Mouse (Mus musculus) lung, postnatal 36 days (tissue): Measurements from ENCODE around the gene Pde4d.

Experiments used
- DNase-seq: peaks from one replicate; pipeline ENCODE4 v3.0.0; 2022; ENCODE audit warnings: mixed read lengths

Pde4d gene

GRCm38 (mm10) chr13:108449116-108450097 lies at the start of gene Pde4d:
Gene Pde4d (plus strand): TSS chr13:108449948.
- DNase-seq, result peak; percentile 15

DNA sequence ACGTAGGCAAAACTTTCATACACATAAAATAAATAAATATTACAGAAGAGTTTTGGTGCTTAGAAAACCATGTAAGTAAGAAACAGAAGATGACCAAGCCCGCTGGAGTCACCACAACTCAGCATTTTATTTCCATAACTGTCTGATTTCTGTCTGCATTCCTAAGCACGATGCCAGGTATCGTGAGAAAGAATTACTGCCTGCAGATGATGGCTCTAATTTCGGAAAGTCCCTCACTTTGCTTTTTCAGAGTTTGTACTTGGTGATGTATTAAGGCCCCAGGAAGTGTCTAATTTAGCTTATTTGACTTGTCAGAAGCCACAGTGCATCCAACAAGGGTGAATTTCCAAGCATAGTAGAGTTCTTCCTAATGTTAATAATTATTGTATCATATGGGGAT lies 46.6 kb upstream of the Pde4d start:
- no peak for DNase-seq

DNA sequence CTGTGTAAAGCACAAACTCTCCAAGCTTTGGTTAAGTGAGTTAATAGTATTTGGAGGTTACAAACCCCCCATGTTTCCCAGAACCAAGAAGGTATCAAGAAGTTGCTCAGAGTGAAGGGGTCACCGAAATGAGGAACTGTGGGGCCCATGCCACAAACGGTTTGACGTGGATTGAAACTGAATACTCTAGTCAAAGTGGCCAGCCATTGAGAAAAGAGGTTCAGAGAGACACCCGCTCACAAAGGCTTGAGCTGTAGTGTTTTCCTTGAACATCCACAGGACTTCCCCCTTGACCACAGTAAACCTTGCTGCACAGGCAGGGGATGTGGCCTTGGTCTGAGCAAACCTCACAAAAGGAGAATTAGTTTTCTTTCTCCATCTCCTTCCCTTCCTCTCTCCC lies 45.4 kb upstream of the Pde4d start:
- DNase-seq, result no peak

DNA sequence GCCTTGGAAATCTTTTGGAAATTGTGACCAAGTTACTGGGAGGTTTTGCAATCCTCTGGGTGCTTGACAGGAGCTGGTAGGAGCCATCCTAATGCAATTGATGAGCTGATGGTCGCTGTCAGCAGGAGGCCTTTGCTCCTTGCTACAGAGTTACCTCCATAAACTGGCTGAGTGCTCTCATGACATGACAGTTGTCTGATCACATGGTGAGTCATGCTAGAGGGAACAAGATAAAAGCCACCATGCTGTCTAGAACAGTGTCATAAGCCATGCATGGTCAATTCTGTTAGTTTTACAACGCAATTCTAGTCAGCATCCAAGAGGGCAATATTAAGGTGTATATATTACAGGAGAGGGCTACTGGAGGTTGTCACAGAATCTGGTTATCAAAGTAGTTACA lies 34.3 kb upstream of the Pde4d start:
- no peak for DNase-seq

DNA sequence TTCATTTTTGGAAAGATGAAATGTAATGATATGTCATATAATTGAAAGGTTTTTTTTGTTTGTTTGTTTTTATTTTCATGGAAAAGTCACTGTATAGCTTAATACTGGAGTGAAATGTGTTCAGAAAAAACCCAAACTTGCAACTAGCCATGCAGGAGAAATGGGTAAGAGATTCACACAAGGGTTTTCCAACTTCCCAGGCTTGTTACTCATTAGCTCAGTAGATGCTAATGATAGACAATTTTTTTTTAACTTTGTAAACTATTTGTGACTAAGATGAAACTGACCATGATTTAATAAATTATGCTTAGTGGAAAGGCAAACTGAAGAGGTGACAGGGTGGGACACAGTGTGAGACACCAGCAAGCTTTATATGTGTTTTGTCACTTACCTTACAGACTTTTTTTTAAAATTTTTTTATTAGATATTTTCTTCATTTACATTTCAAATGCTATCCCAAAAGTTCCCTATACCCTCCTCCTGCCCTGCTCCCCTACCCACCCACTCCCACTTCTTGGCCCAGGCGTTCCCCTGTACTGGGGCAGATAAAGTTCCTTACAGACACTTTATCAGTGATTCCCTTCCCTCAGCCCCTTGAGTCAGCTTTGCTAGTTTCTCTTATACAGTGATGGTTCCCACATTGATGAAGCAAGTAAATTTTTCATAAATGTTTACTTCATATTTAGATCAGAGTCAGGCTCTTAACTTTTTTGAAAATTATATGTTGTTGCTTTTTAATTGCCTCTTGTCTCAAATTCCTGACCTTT lies 30.8 kb upstream of the Pde4d start:
- no peak for DNase-seq

GRCm38 (mm10) chr13:108426322-108426721 lies 23.4 kb upstream of the Pde4d start:
- DNase-seq, result no peak

GRCm38 (mm10) chr13:108428809-108429208 lies 20.9 kb upstream of the Pde4d start:
- no peak for DNase-seq

DNA sequence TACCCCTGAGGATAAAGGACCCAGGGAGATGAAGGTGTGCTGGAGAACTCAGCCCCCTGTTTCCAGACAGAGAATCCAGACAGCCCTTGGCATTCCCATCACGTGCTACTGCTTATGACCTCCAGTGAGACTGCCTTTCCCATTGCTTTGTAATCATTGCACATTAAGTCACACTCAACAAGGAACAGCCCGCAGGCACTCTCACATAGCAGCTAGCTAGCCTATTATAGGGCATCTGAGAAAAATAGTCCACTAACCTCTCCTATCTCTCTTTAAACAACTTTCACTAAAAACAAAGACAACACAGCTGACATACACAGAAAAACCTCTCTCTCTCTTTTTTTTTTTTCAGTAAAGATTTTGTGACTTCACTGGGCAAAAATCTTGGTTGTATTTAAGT lies 20.1 kb upstream of the Pde4d start:
- DNase-seq, result no peak

DNA sequence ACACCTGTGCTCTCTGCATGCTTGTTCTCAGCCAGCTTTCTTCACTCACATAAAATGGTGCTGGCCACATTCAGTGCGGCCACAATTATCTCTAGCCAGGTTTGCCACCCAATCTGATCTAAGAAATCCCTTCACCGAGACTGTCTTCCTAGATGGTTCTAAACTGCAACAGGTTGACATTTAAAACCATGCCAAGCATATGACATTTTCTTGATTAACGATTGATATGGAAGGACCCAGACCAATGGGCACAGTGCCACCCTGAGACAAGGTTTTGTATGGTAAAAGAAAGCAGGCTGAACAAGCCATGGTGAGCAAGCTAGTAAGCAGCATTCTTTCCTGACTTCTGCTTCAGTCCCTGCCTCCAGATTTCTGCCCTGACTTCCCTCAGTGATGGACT lies 18.0 kb upstream of the Pde4d start:
- DNase-seq, result no peak

DNA sequence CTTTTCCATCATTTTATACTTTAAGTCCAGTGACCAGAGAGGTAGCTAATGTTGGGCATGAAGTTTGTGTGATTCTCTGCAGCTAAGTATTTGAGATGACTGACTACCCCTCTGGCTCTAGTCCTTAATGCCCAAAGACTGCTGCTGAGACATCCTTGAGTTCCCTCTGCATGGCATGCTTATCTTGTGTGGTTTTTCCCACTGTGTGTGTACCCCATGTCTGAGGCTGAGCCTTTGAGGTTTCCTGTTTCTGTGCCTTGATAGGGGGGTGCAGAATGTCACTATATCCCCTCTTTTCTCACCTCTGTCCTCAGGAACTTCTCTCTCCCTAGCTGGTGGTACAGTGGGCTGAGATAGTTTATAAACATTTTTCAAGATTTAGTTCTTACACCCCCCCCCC lies 14.1 kb upstream of the Pde4d start:
- DNase-seq, result no peak

DNA sequence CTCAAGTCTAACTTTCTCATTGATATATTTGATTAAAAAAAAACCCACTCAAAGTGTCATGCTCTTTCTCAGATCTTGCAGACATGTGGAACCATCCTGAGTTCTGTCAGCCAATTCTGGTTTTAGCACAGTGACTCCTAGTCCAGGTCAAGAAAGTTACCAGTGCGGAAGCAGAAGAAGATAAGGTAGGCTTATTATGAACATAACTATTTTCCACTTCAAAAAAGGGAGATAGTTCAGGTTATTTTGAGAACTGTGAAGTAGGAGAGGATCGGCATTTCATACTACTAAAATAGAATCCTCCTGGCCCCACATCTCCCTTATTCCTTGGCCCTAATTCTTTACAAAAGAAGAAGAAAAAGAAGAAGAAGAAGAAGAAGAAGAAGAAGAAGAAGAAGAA lies 12.3 kb upstream of the Pde4d start:
- DNase-seq, result no peak

- DNase-seq, result no peak
Measured at GRCm38 (mm10) chr13:108439012-108439411, 10.7 kb upstream of the Pde4d start.

DNA sequence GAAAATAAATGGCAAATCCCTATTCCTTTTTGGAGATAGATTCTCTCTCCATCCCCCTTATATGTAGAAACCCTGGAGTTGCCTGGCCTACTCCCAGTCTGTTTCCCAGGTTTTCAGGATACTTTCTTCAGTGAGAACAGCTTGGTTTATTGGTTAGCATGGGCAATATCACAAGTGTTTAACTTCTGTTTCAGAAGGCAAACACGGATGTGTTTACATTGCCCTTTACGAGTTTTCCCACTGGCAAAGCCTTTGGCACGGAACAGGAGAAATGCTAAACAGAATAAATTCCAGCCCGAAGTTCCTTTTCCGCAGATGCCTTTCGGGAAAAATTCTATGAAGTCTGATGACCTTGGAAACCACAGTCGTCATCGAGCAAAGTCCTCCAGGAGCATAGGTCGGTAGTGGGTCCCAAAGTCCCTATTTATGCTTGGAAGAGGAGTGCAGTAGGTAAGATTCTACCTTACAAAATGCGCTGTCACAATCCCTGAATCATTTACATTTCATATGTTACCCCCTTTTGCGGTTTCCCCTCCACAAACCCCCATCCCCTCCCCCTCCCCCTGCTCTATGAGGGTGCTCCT lies 1.3 kb upstream of the Pde4d start:
- peak; percentile 22 for DNase-seq

DNA sequence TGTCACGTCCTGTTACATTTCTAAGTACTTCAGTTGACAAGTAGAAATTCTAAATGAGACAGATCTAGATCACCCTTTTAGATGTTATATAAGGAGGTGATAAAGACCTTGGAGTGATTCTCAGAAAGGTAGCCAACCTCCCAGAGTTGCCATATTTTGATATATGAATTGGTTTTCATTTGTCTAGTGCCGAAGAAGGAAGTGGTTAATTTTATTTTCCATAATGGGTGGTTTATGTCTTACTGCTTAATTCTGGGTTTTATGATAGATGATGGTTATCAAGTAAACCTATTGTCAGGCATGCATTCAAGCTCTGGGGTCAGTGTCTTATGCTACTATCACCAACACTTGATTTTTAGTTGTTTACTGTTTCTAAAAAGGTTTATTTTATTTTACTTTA lies 1.4 kb downstream of the Pde4d start:
- DNase-seq, result no peak

DNA sequence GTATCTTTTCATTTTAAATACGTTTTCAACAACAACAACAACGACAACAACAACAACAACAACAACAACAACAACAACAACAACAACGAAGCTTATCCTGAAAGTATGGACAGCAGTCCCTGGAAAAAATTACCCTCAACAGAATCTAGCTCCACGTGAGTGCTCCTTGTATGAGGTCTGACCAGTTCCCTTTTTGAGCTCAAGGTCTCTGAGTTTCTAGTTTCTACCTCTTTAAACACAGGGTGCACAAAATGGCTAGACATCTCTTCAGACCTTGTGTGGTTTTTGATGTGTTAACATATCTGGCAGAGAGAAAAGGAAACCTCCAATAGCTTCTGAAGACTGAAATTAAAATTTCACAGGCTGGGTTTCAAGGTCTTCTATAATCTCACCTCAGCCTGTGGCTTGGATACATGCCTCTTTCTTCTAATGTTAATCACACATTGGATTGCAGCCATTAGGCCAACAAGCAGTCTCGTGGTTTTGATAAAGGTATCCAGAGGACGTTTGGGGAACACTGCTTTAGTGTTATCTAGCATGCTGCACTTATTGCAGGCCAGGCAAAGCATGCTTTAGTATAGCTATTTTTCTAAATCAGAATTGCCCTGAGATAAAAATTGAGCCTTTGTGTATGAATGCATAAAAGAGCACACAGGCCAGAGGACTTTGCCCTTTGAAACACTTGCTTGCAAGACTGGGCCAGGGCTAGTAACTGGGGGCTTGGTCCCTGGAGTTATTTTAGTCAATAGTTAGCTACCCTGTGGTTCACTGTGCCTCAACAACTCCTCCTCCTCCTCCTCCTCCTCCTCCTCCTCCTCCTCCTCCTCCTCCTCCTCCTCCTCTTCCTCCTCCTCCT lies 3.5 kb downstream of the Pde4d start:
- DNase-seq, result peak; percentile 20

GRCm38 (mm10) chr13:108462518-108462917 lies 12.8 kb downstream of the Pde4d start:
- no peak for DNase-seq

DNA sequence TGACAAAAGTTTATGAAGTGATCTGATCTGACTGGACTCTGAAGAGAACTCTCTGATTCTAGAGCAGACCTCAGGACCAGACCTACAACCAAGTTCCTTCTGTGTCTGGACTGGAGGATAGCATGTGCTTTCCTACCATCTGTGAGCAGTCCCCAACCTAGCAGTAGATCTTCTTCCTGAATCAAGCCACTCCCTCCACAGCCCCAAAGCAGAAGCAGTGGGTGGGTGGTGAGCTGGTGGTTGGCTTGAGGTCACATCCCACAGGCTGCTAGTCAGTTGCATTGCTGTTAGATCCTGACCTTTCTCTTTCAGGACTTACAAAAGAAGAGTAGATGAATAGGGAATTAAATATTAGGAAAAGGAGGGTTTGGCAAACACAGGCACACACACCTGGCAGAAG lies 16.0 kb downstream of the Pde4d start:
- peak; percentile 14 for DNase-seq

DNA sequence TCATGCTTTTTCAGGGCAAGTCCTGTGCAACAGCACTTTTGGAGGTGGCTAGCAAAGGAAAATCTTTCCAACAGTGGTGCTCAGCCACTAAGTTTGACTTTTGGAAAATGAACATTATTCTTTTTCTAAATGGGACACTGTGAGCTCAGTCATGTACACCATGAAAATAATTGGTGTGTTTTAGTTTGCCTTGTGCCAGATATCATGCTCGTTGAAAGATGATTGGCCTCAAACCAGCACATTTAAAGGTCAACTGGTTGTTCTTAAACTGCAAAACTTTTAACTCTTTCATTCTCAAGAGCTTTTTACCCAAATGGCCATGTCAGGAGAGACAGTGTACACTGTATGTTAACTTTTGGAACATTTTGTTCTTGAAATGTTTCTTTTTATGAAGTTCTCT lies 17.3 kb downstream of the Pde4d start:
- DNase-seq, result no peak

DNA sequence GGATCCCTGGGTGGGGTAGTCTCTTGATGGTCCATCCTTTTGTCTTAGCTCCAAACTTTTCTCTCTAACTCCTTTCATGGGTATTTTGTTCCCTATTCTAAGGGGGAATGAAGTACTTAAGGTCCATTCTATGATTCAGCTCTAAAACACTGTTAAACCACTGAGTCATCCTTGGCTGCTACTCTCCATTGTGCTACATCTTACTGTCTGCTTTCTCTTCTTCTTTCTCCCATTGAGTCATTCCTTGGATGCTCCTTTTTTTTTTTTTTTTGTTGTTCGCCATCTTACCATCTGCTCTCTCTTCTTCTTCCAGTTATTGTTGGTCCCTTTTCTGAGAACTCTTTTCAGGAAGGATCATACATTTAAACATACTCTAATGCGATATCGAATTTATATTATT lies 30.7 kb downstream of the Pde4d start:
- no peak for DNase-seq

DNA sequence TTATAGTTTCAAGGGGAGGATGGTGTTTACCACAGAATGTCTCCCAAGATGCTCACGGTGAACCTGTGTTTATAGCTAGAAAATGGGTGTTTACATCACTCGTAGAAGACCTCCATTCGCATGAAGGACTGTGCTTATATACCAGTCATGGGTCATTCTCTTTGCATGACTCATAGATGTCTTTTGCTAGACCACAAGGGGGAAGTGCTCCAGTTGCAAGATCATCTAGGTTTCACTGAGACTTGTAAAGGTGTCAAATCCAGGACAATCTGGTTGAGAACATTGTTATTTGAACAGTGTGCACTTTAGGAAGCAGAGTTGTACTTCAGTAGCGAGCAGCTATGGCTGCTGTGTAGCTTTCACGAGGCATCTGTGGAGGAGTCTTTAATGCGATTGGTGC lies 35.3 kb downstream of the Pde4d start:
- DNase-seq, result peak; percentile 11

DNA sequence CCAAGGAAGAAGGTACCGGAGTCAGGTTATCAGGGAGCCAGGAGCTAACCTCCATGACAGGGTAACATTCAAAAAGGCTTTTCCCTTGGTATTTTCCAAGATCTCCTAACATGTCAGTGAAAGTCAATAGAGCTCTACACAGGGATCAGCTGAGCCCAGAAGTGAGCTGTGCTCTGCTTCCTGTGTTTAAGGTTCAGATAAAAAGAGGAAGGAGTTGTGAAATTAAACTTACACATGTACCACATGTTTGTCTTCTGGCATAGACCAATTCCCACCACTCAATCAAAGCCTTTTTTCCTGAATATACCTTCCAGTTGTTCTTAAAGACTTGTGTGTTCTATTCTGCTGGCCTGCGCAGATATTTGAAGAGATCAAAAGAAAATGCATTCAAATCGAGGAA lies 37.3 kb downstream of the Pde4d start:
- no peak for DNase-seq

- no peak for DNase-seq
Measured at GRCm38 (mm10) chr13:108489825-108490224, 40.1 kb downstream of the Pde4d start.

GRCm38 (mm10) chr13:108490872-108491271 lies 41.1 kb downstream of the Pde4d start:
- no peak for DNase-seq
